8 mouse cellular contexts compared by ENCODE assay signal in genomic region chr5:142608259-142608988, GRCm38 (mm10). TPM values are rescaled to one million over a fixed set of nuclear protein-coding genes. Genes with fewer than 3 reads are reported as not detected.
DNase-seq lines count a peak whose midpoint lies in the region; ATAC-seq and TF ChIP-seq lines count a peak whose summit lies in the region.

Mmd2 (minus strand) TSS chr5:142608800.

- peak within 1 kb of the TSS; percentile 64 for H3K4me2 ChIP-seq in lung, embryonic 16.5 days (ENCODE audit: low read depth, low read length)

- no peak within 1 kb of the TSS for H3K27ac ChIP-seq in lung, embryonic 16.5 days (ENCODE audit: low read length)
- peak within 1 kb of the TSS; percentile 77 for H3K27ac ChIP-seq in hindbrain, embryonic 10.5 days
- H3K27ac ChIP-seq in limb, embryonic 10.5 days, result peak within 1 kb of the TSS; percentile 58
- peak within 1 kb of the TSS; percentile 87 for H3K27ac ChIP-seq in olfactory bulb, adult 2 months (ENCODE audit: insufficient read depth, low read depth, low read length)

- no peak for TF ChIP-seq POLR2A in olfactory bulb, adult 2 months (IDR thresholded peaks at IDR 0.05; ENCODE audit: insufficient read depth, low read depth, low read length)

- WGBS in lung, embryonic 16.5 days, result 3% methylated on average over 39 of the region's 42 CpGs
- 5% methylated on average over 42 of the region's 42 CpGs for WGBS in hindbrain, embryonic 10.5 days
- WGBS in limb, embryonic 10.5 days, result 5% methylated on average over 42 of the region's 42 CpGs
- 1% methylated on average over 42 of the region's 42 CpGs for WGBS in olfactory bulb, adult 2 months

- H3K36me3 ChIP-seq in lung, embryonic 16.5 days (ENCODE audit: control insufficient read depth, insufficient read depth, low read length), result no peaks in the 10 kb centered on the region
- H3K36me3 ChIP-seq in hindbrain, embryonic 10.5 days, result no peaks in the 10 kb centered on the region
- H3K36me3 ChIP-seq in limb, embryonic 10.5 days, result no peaks in the 10 kb centered on the region

- H3K27me3 ChIP-seq in lung, embryonic 16.5 days (ENCODE audit: control insufficient read depth, insufficient read depth, low read depth, low read length), result peaks cover 17% of the 10 kb centered on the region
- H3K27me3 ChIP-seq in hindbrain, embryonic 10.5 days (ENCODE audit: insufficient read depth, poor library complexity, severe bottlenecking), result peaks cover 40% of the 10 kb centered on the region
- peaks cover 39% of the 10 kb centered on the region for H3K27me3 ChIP-seq in limb, embryonic 10.5 days (ENCODE audit: low read depth, poor library complexity, severe bottlenecking)

- ATAC-seq in lung, embryonic 16.5 days (ENCODE audit: low read depth), result peak; percentile 54; the same call in 1 of the 2 replicates
- no peak for ATAC-seq in megakaryocyte-erythroid progenitor cell, adult 5-6 weeks (replicated peaks; ENCODE audit: low FRiP score, low TSS enrichment, poor library complexity, severe bottlenecking)

- H3K9ac ChIP-seq in lung, embryonic 16.5 days (ENCODE audit: low read length), result peak within 1 kb of the TSS; percentile 20

- H3K4me1 ChIP-seq in lung, embryonic 16.5 days (replicated peaks; ENCODE audit: control insufficient read depth, insufficient read depth, low read length), result peaks cover 6% of the 10 kb centered on the region; the same call in 1 of the 2 replicates
- peaks cover 12% of the 10 kb centered on the region for H3K4me1 ChIP-seq in hindbrain, embryonic 10.5 days (replicated peaks)
- H3K4me1 ChIP-seq in limb, embryonic 10.5 days, result peaks cover 9% of the 10 kb centered on the region
- peaks cover 23% of the 10 kb centered on the region for H3K4me1 ChIP-seq in olfactory bulb, adult 2 months (ENCODE audit: control insufficient read depth, insufficient read depth, low read length)

- peak within 1 kb of the TSS; percentile 43 for H3K4me3 ChIP-seq in lung, embryonic 16.5 days (ENCODE audit: low read length)
- peak within 1 kb of the TSS; percentile 55 for H3K4me3 ChIP-seq in hindbrain, embryonic 10.5 days
- peak within 1 kb of the TSS; percentile 57 for H3K4me3 ChIP-seq in limb, embryonic 10.5 days
- H3K4me3 ChIP-seq in olfactory bulb, adult 2 months (ENCODE audit: insufficient read depth, low read depth, low read length), result peak within 1 kb of the TSS; percentile 86

- DNase-seq in lung, postnatal 14 days, result no peak
- peak; percentile 69 to 74 for DNase-seq in cerebellum, postnatal 14 days
- peak; percentile 48 for DNase-seq in hindbrain, embryonic 10.5 days (ENCODE audit: low spot score)
- peak; percentile 61 for DNase-seq in limb, embryonic 10.5 days (ENCODE audit: low spot score)
- no peak for DNase-seq in adipocyte (ENCODE audit: low spot score)

- no peaks in the 10 kb centered on the region for H3K9me3 ChIP-seq in lung, embryonic 16.5 days (ENCODE audit: control insufficient read depth, low read length)
- no peaks in the 10 kb centered on the region for H3K9me3 ChIP-seq in hindbrain, embryonic 10.5 days
- H3K9me3 ChIP-seq in limb, embryonic 10.5 days (replicated peaks), result no peaks in the 10 kb centered on the region

- no peak for TF ChIP-seq CTCF in olfactory bulb, adult 2 months (IDR thresholded peaks at IDR 0.05; ENCODE audit: insufficient read depth, low read depth, low read length)

RNA-seq across cellular contexts. Expression of gene Mmd2, which starts in this region (rescaled TPM):
- polyA plus RNA-seq in lung, embryonic 16.5 days (2015; fragmentation: Nextera tagmentation; extraction: Ambion mirVana), result 0.55 and 0.93 TPM in 2 replicates
- polyA plus RNA-seq in hindbrain, embryonic 10.5 days (2016; fragmentation: Nextera tagmentation; extraction: Ambion mirVana), result 4.3 and 4.7 TPM in 2 replicates
- 0.09 and 0.28 TPM in 2 replicates for polyA plus RNA-seq in limb, embryonic 10.5 days (2016; fragmentation: Nextera tagmentation; extraction: Ambion mirVana)
- not detected in 2 replicates for polyA plus RNA-seq in olfactory bulb, adult 2 months (2012; ENCODE audit: insufficient read depth, insufficient read length, low replicate concordance, missing spikeins)
- total RNA-seq in megakaryocyte-erythroid progenitor cell, adult 5-6 weeks (2014; fragmentation: Nextera tagmentation), result not detected in 2 replicates
- total RNA-seq in megakaryocyte-erythroid progenitor cell, adult 5-6 weeks (2017), result not detected in 2 replicates

Comparison
In these comparisons a context has a peak if more than half of its experiments do, and no peak if none do; other contexts are left out.
1. Peak in ATAC-seq, H3K4me3 ChIP-seq, H3K9ac ChIP-seq and H3K4me2 ChIP-seq in lung, embryonic 16.5 days; RNA of the gene not detected or under 1 TPM.
2. Peak in DNase-seq, H3K4me3 ChIP-seq and H3K27ac ChIP-seq in limb, embryonic 10.5 days; RNA of the gene not detected or under 1 TPM.
3. DNase-seq: peak in cerebellum, postnatal 14 days (2 of 2) and hindbrain, embryonic 10.5 days (single experiment); none in lung, postnatal 14 days (single experiment) and adipocyte (single experiment).
4. Peak in every context shown above with its lines, with median percentiles within 50 percentile points of each other: H3K4me3 ChIP-seq.